Mouse (Mus musculus) midbrain, embryonic 16.5 days (tissue): ENCODE data around the gene Gm42791. TPM values are rescaled to one million over a fixed set of nuclear protein-coding genes. Genes with fewer than 3 reads are reported as not detected.

Experiments
- ATAC-seq: fragments of 200-750 bp; cut with Nextera tagmentation; 2 replicates; pipeline ENCODE4 v1.8.0; 2017; ENCODE audit warnings: moderate TSS enrichment
- H3K27ac ChIP-seq: fragments of 300-500 bp; sonication (generic); 2 replicates; pipeline ENCODE4 v1.5.1; 2014; ENCODE audit warnings: mild to moderate bottlenecking, low read length, mixed read lengths
- H3K27me3 ChIP-seq: fragments of 300-500 bp; sonication (generic); 2 replicates; pipeline ENCODE4 v1.6.1; 2014; ENCODE audit warnings: low read depth, low read length, mixed read lengths; ENCODE audit not compliant: control insufficient read depth, insufficient read depth
- H3K36me3 ChIP-seq: fragments of 300-500 bp; sonication (generic); 2 replicates; pipeline ENCODE4 v1.6.1; 2014; ENCODE audit warnings: mild to moderate bottlenecking, low read length, moderate library complexity, mixed read lengths; ENCODE audit not compliant: control insufficient read depth, insufficient read depth
- H3K4me1 ChIP-seq: fragments of 300-500 bp; sonication (generic); 2 replicates; pipeline ENCODE4 v1.6.1; 2014; ENCODE audit warnings: mild to moderate bottlenecking, low read length, mixed read lengths; ENCODE audit not compliant: control insufficient read depth, insufficient read depth
- H3K4me2 ChIP-seq: fragments of 300-500 bp; sonication (generic); 2 replicates; pipeline ENCODE4 v1.6.1; 2014; ENCODE audit warnings: mild to moderate bottlenecking, low read length, mixed read lengths
- H3K4me3 ChIP-seq: fragments of 300-500 bp; sonication (generic); 2 replicates; pipeline ENCODE4 v1.5.1; 2014; ENCODE audit warnings: low read depth, mild to moderate bottlenecking, low read length, moderate library complexity, mixed read lengths
- H3K9ac ChIP-seq: fragments of 300-500 bp; sonication (generic); 2 replicates; pipeline ENCODE4 v1.6.1; 2014; ENCODE audit warnings: low read depth, low read length, mixed read lengths
- H3K9me3 ChIP-seq: fragments of 300-500 bp; sonication (generic); replicated peaks from 2 replicates; pipeline ENCODE4 v1.6.1; 2014; ENCODE audit warnings: mild to moderate bottlenecking, low read length, mixed read lengths; ENCODE audit not compliant: control insufficient read depth, poor library complexity, severe bottlenecking
- WGBS: fragments of 180-500 bp; shearing (Covaris S2); extraction: QIAGEN DNeasy Blood & Tissue Kit; methylation state at CpG from one replicate; pipeline ENCODE4 v1.1.7; 2014; 5-methylcytosine and 5-hydroxymethylcytosine counted together
- polyA plus RNA-seq: library from polyadenylated mRNA; unstranded; fragments of >200 nt; fragmentation: Nextera tagmentation; extraction: Ambion mirVana; gene quantifications from 2 replicates; pipeline ENCODE4 v1.2.1, GENCODE M21; 2015

Gm42791 gene
- polyA plus RNA-seq, 1 experiment from 2014 or later, result 5.7 TPM

- no peak for ATAC-seq
- H3K4me1 ChIP-seq, result peaks cover 6% of the 10 kb centered on the region
- no peak overlapping the region for H3K27ac ChIP-seq
- H3K27me3 ChIP-seq, result no peaks in the 10 kb centered on the region
- no peaks in the 10 kb centered on the region for H3K9me3 ChIP-seq
- no peak overlapping the region for H3K4me2 ChIP-seq
- no peak overlapping the region for H3K4me3 ChIP-seq
- H3K9ac ChIP-seq, result no peak overlapping the region
- WGBS, result 59% methylated on average over 6 of the region's 6 CpGs
- H3K36me3 ChIP-seq, result no peaks in the 10 kb centered on the region
These were observed 131.5 kb downstream of the Gm42791 start for GRCm38 (mm10) chr5:148863409-148863808.

GRCm38 (mm10) chr5:148862853-148863252 is 132.1 kb downstream of the Gm42791 start:
- H3K9ac ChIP-seq, result no peak overlapping the region
- H3K4me2 ChIP-seq, result no peak overlapping the region
- no peak overlapping the region for H3K27ac ChIP-seq
- ATAC-seq, result no peak
- H3K4me3 ChIP-seq, result no peak overlapping the region
- H3K9me3 ChIP-seq, result no peaks in the 10 kb centered on the region
- no peaks in the 10 kb centered on the region for H3K27me3 ChIP-seq
- 76% methylated on average over 10 of the region's 10 CpGs for WGBS
- H3K4me1 ChIP-seq, result peaks cover 6% of the 10 kb centered on the region
- H3K36me3 ChIP-seq, result no peaks in the 10 kb centered on the region

GRCm38 (mm10) chr5:148862136-148862535 is 132.8 kb downstream of the Gm42791 start:
- 77% methylated on average over 8 of the region's 8 CpGs for WGBS
- Histone ChIP-seq H3K9me3 (no peaks in the 10 kb centered on the region), H3K9ac (no peak overlapping the region), H3K27ac (no peak overlapping the region), H3K4me3 (no peak overlapping the region), H3K4me2 (no peak overlapping the region), H3K27me3 (no peaks in the 10 kb centered on the region), H3K36me3 (no peaks in the 10 kb centered on the region), H3K4me1 (peaks cover 6% of the 10 kb centered on the region)
- no peak for ATAC-seq

GRCm38 (mm10) chr5:148857522-148857921 is 137.4 kb downstream of the Gm42791 start:
- no peak overlapping the region for H3K4me3 ChIP-seq
- no peak for ATAC-seq
- no peaks in the 10 kb centered on the region for H3K9me3 ChIP-seq
- WGBS, result 85% methylated on average over 3 of the region's 3 CpGs
- no peak overlapping the region for H3K27ac ChIP-seq
- H3K9ac ChIP-seq, result no peak overlapping the region
- H3K27me3 ChIP-seq, result no peaks in the 10 kb centered on the region
- H3K4me2 ChIP-seq, result no peak overlapping the region
- no peaks in the 10 kb centered on the region for H3K36me3 ChIP-seq
- H3K4me1 ChIP-seq, result peaks cover 14% of the 10 kb centered on the region

GRCm38 (mm10) chr5:148855047-148855446 is 139.9 kb downstream of the Gm42791 start:
- Histone ChIP-seq H3K36me3 (no peaks in the 10 kb centered on the region), H3K9ac (no peak overlapping the region), H3K9me3 (no peaks in the 10 kb centered on the region), H3K27me3 (no peaks in the 10 kb centered on the region), H3K4me2 (no peak overlapping the region), H3K27ac (peak overlapping the region; percentile 9; the same call in 1 of the 2 replicates), H3K4me1 (peaks cover 14% of the 10 kb centered on the region), H3K4me3 (no peak overlapping the region)
- ATAC-seq, result peak; percentile 40; the same call in 1 of the 2 replicates
- 87% methylated on average over 8 of the region's 8 CpGs for WGBS

- peak; percentile 91 for ATAC-seq
- H3K27me3 ChIP-seq, result no peaks in the 10 kb centered on the region
- no peak overlapping the region for H3K4me2 ChIP-seq
- peaks cover 14% of the 10 kb centered on the region for H3K4me1 ChIP-seq
- H3K9me3 ChIP-seq, result no peaks in the 10 kb centered on the region
- H3K27ac ChIP-seq, result peak overlapping the region; percentile 58
- 32% methylated on average over 5 of the region's 5 CpGs for WGBS
- no peak overlapping the region for H3K9ac ChIP-seq
- no peaks in the 10 kb centered on the region for H3K36me3 ChIP-seq
- H3K4me3 ChIP-seq, result no peak overlapping the region
These were observed 140.8 kb downstream of the Gm42791 start for GRCm38 (mm10) chr5:148854166-148854565.

- Histone ChIP-seq H3K4me2 (no peak overlapping the region), H3K4me1 (peaks cover 9% of the 10 kb centered on the region), H3K9me3 (no peaks in the 10 kb centered on the region), H3K4me3 (no peak overlapping the region), H3K27ac (no peak overlapping the region), H3K9ac (no peak overlapping the region), H3K27me3 (no peaks in the 10 kb centered on the region), H3K36me3 (no peaks in the 10 kb centered on the region)
- 88% methylated on average over 6 of the region's 6 CpGs for WGBS
- no peak for ATAC-seq
These were observed 145.4 kb downstream of the Gm42791 start for GRCm38 (mm10) chr5:148849516-148849915.

GRCm38 (mm10) chr5:148847032-148847431 is 147.9 kb downstream of the Gm42791 start:
- 96% methylated on average over 5 of the region's 5 CpGs for WGBS
- ATAC-seq, result no peak
- no peaks in the 10 kb centered on the region for H3K4me1 ChIP-seq
- H3K9ac ChIP-seq, result no peak overlapping the region
- H3K4me2 ChIP-seq, result no peak overlapping the region
- H3K27me3 ChIP-seq, result no peaks in the 10 kb centered on the region
- no peak overlapping the region for H3K27ac ChIP-seq
- no peak overlapping the region for H3K4me3 ChIP-seq
- no peaks in the 10 kb centered on the region for H3K36me3 ChIP-seq
- H3K9me3 ChIP-seq, result no peaks in the 10 kb centered on the region
